Mouse (Mus musculus): Measurements from ENCODE around the gene Glmn.

GRCm38 (mm10) chr5:107554336-107554735 lies 43.4 kb downstream of the Glmn start:
- TF ChIP-seq POLR2A (IDR thresholded peaks at IDR 0.05; ENCODE audit: low read depth, low read length) = no peak
- no peak for TF ChIP-seq CTCF (IDR thresholded peaks at IDR 0.05; ENCODE audit: extremely low read depth, insufficient read length, insufficient replicate concordance, low read depth, low read length)
